In genomic region chr19:6453349-6453748, GRCm38 (mm10) we compare ENCODE assay signal across 9 mouse cellular contexts. TPM values are rescaled to one million over a fixed set of nuclear protein-coding genes. Genes with fewer than 3 reads are reported as not detected.
DNase-seq lines count a peak whose midpoint lies in the region; ATAC-seq lines count a peak whose summit lies in the region.
"Had no signal": no experiment of that assay in that cellular context is flagged by ENCODE, and none has a peak within 500 bp of the region (broad histone marks: within the 10 kb centered on the region; RNA-seq: fewer than 3 reads in every experiment).

No protein-coding gene starts in this region.

- peak overlapping the region; percentile 24 for H3K9ac ChIP-seq in forebrain, embryonic 13.5 days
- H3K9ac ChIP-seq in hindbrain, embryonic 16.5 days (ENCODE audit: low read depth, low read length) = peak overlapping the region; percentile 28
- peak overlapping the region; percentile 27 for H3K9ac ChIP-seq in midbrain, embryonic 15.5 days
- no peak overlapping the region for H3K9ac ChIP-seq in liver, embryonic 12.5 days
- H3K9ac ChIP-seq: liver, embryonic 13.5 days had no signal

- ATAC-seq in forebrain, embryonic 13.5 days = 0 out of 2 replicates have a peak, but pooled peaks have one; percentile 31
- ATAC-seq in hindbrain, embryonic 16.5 days = peak; percentile 57
- peak; percentile 21 for ATAC-seq in midbrain, embryonic 15.5 days (replicated peaks)
- no peak for ATAC-seq in liver, embryonic 12.5 days

- H3K36me3 ChIP-seq in forebrain, embryonic 13.5 days (ENCODE audit: poor library complexity, severe bottlenecking) = peaks cover 25% of the 10 kb centered on the region; the same call in 1 of the 2 replicates
- H3K36me3 ChIP-seq in hindbrain, embryonic 16.5 days (ENCODE audit: control insufficient read depth, insufficient read depth, low read length) = peaks cover 11% of the 10 kb centered on the region; the same call in 1 of the 2 replicates
- H3K36me3 ChIP-seq in midbrain, embryonic 15.5 days (replicated peaks) = peaks cover 20% of the 10 kb centered on the region; the same call in 1 of the 2 replicates
- H3K36me3 ChIP-seq in liver, embryonic 12.5 days = no peaks in the 10 kb centered on the region
- H3K36me3 ChIP-seq: liver, embryonic 13.5 days had no signal

- no peak overlapping the region for H3K4me3 ChIP-seq in forebrain, embryonic 13.5 days
- H3K4me3 ChIP-seq in hindbrain, embryonic 16.5 days (ENCODE audit: low read length) = no peak overlapping the region
- no peak overlapping the region for H3K4me3 ChIP-seq in midbrain, embryonic 15.5 days
- H3K4me3 ChIP-seq in liver, embryonic 12.5 days = no peak overlapping the region
- H3K4me3 ChIP-seq: liver, embryonic 13.5 days had no signal

- H3K9me3 ChIP-seq in forebrain, embryonic 13.5 days (replicated peaks) = no peaks in the 10 kb centered on the region
- no peaks in the 10 kb centered on the region for H3K9me3 ChIP-seq in hindbrain, embryonic 16.5 days (ENCODE audit: control insufficient read depth, low read length)
- H3K9me3 ChIP-seq in midbrain, embryonic 15.5 days = no peaks in the 10 kb centered on the region
- H3K9me3 ChIP-seq in liver, embryonic 12.5 days (replicated peaks) = no peaks in the 10 kb centered on the region
- H3K9me3 ChIP-seq: liver, embryonic 13.5 days had no signal

- DNase-seq in cerebellum, adult 11-12 months = peak; percentile 85
- DNase-seq in heart, postnatal 36 days = no peak
- DNase-seq in kidney, adult 8-10 months = no peak
- no peak for DNase-seq in urinary bladder, postnatal 36 days (ENCODE audit: low spot score in 2 of 2)
- DNase-seq: liver, embryonic 13.5 days had no signal

- intact Hi-C loops in heart, postnatal 36 days (cut with DNase I) = loop anchor here (2.0 kb wide), 1 partner anchor 53 kb away; no protein-coding TSS in a partner anchor

- 0 out of 2 replicates have a peak overlapping the region, but pooled peaks have one; percentile 3 for H3K4me2 ChIP-seq in forebrain, embryonic 13.5 days
- peak overlapping the region; percentile 22; the same call in 1 of the 2 replicates for H3K4me2 ChIP-seq in hindbrain, embryonic 16.5 days (ENCODE audit: low read length)
- H3K4me2 ChIP-seq in midbrain, embryonic 15.5 days = peak overlapping the region; percentile 4
- no peak overlapping the region for H3K4me2 ChIP-seq in liver, embryonic 12.5 days
- H3K4me2 ChIP-seq: liver, embryonic 13.5 days had no signal

- H3K27ac ChIP-seq in forebrain, embryonic 13.5 days = peak overlapping the region; percentile 73
- H3K27ac ChIP-seq in hindbrain, embryonic 16.5 days (ENCODE audit: low read depth, low read length) = peak overlapping the region; percentile 77
- peak overlapping the region; percentile 83 for H3K27ac ChIP-seq in midbrain, embryonic 15.5 days
- no peak overlapping the region for H3K27ac ChIP-seq in liver, embryonic 12.5 days
- H3K27ac ChIP-seq: liver, embryonic 13.5 days had no signal

- no peaks in the 10 kb centered on the region for H3K27me3 ChIP-seq in forebrain, embryonic 13.5 days
- no peaks in the 10 kb centered on the region for H3K27me3 ChIP-seq in hindbrain, embryonic 16.5 days (replicated peaks; ENCODE audit: control insufficient read depth, insufficient read depth, low read length)
- no peaks in the 10 kb centered on the region for H3K27me3 ChIP-seq in midbrain, embryonic 15.5 days (replicated peaks)
- peaks cover 56% of the 10 kb centered on the region for H3K27me3 ChIP-seq in liver, embryonic 12.5 days (replicated peaks)

- peaks cover 49% of the 10 kb centered on the region for H3K4me1 ChIP-seq in forebrain, embryonic 13.5 days
- H3K4me1 ChIP-seq in hindbrain, embryonic 16.5 days (ENCODE audit: control insufficient read depth, insufficient read depth, low read depth, low read length) = peaks cover 38% of the 10 kb centered on the region
- H3K4me1 ChIP-seq in midbrain, embryonic 15.5 days = peaks cover 63% of the 10 kb centered on the region
- H3K4me1 ChIP-seq in liver, embryonic 12.5 days = peaks cover 12% of the 10 kb centered on the region

- 73% methylated on average over 8 of the region's 8 CpGs for WGBS in forebrain, embryonic 13.5 days
- 40% methylated on average over 8 of the region's 8 CpGs for WGBS in hindbrain, embryonic 16.5 days
- 55% methylated on average over 8 of the region's 8 CpGs for WGBS in midbrain, embryonic 15.5 days
- WGBS in liver, embryonic 12.5 days (ENCODE audit: insufficient replicate concordance) = 72% methylated on average over 8 of the region's 8 CpGs

RNA-seq across cellular contexts. Expression of gene Nrxn2, which starts 34.8 kb away (rescaled TPM):
- polyA plus RNA-seq in forebrain, embryonic 13.5 days (2015; fragmentation: Nextera tagmentation; extraction: Ambion mirVana) = 16.9 and 18.1 TPM in 2 replicates
- polyA plus RNA-seq in hindbrain, embryonic 16.5 days (2015; fragmentation: Nextera tagmentation; extraction: Ambion mirVana) = 29.1 and 37.1 TPM in 2 replicates
- polyA plus RNA-seq in midbrain, embryonic 15.5 days (2015; fragmentation: Nextera tagmentation; extraction: Ambion mirVana) = 44.6 and 44.9 TPM in 2 replicates
- 1 to 10 TPM; 3.9 to 4.5 TPM for total RNA-seq in heart, postnatal 36 days (2021)
- polyA plus RNA-seq in liver, embryonic 12.5 days (2016; fragmentation: Nextera tagmentation; extraction: Ambion mirVana) = 0.83 and 0.85 TPM in 2 replicates

RNA-seq across cellular contexts. Expression of gene Rasgrp2, which starts 54.2 kb away (rescaled TPM):
- polyA plus RNA-seq in forebrain, embryonic 13.5 days (2015; fragmentation: Nextera tagmentation; extraction: Ambion mirVana) = 21.1 and 25.1 TPM in 2 replicates
- 184 and 232 TPM in 2 replicates for polyA plus RNA-seq in hindbrain, embryonic 16.5 days (2015; fragmentation: Nextera tagmentation; extraction: Ambion mirVana)
- polyA plus RNA-seq in midbrain, embryonic 15.5 days (2015; fragmentation: Nextera tagmentation; extraction: Ambion mirVana) = 73.1 and 93.6 TPM in 2 replicates
- 10 to 100 TPM; 38.8 to 57.2 TPM for total RNA-seq in heart, postnatal 36 days (2021)
- 97.8 and 106 TPM in 2 replicates for polyA plus RNA-seq in liver, embryonic 12.5 days (2016; fragmentation: Nextera tagmentation; extraction: Ambion mirVana)
